Mouse (Mus musculus) myocyte (in vitro differentiated cells): ENCODE data around the gene Tnrc18. TPM values are rescaled to one million over a fixed set of nuclear protein-coding genes. Genes with fewer than 3 reads are reported as not detected.

Experiments used
- H3K27me3 ChIP-seq: one replicate; pipeline ENCODE4 v1.6.1; 2011; ENCODE audit not compliant: control insufficient read depth, insufficient read depth, insufficient read length
- H3K36me3 ChIP-seq: one replicate; pipeline ENCODE4 v1.6.1; 2011; ENCODE audit not compliant: control insufficient read depth, insufficient read depth
- H3K4me2 ChIP-seq: one replicate; pipeline ENCODE4 v1.6.1; 2011; ENCODE audit warnings: low read depth, control low read depth
- H3K4me3 ChIP-seq: one replicate; pipeline ENCODE4 v1.5.1; 2011; ENCODE audit warnings: mild to moderate bottlenecking, control low read depth, moderate library complexity
- H3K79me2 ChIP-seq: one replicate; pipeline ENCODE4 v1.6.1; 2011; ENCODE audit not compliant: control insufficient read depth, insufficient read depth
- H3ac ChIP-seq: one replicate; pipeline ENCODE4 v1.6.1; 2011; ENCODE audit not compliant: control insufficient read depth, insufficient read length
- CEBPB ChIP-seq: IDR thresholded peaks from 2 replicates; pipeline ENCODE4 v1.6.1; 2011; ENCODE audit warnings: mild to moderate bottlenecking, moderate library complexity; ENCODE audit not compliant: poor library complexity, insufficient read depth, severe bottlenecking
- E2F4 ChIP-seq: IDR thresholded peaks from one replicate; pipeline ENCODE4 v1.6.1; 2011; ENCODE audit warnings: mild to moderate bottlenecking, control low read depth, moderate library complexity; ENCODE audit not compliant: insufficient read depth
- MAX ChIP-seq: IDR thresholded peaks from one replicate; pipeline ENCODE4 v1.6.1; 2011; ENCODE audit warnings: low read depth, mild to moderate bottlenecking, control low read depth
- MYOG ChIP-seq, 3 experiments: IDR thresholded peaks; one replicate each; pipeline ENCODE4 v1.6.1; 2011; ENCODE audit warnings: control low read depth in 2 of 3, low read depth in 2 of 3, mild to moderate bottlenecking in 2 of 3; ENCODE audit not compliant: insufficient read length in 2 of 3, control insufficient read depth in 1 of 3, insufficient read depth in 1 of 3
- POLR2A ChIP-seq: IDR thresholded peaks from one replicate; pipeline ENCODE4 v1.6.1; 2011; ENCODE audit warnings: low read depth, mild to moderate bottlenecking, control low read depth, moderate library complexity; ENCODE audit not compliant: insufficient read length
- POLR2AphosphoS2 ChIP-seq: IDR thresholded peaks from one replicate; pipeline ENCODE4 v1.6.1; 2011; ENCODE audit warnings: low read depth, control low read depth; ENCODE audit not compliant: insufficient read length
- REST ChIP-seq: IDR thresholded peaks from one replicate; pipeline ENCODE4 v1.6.1; 2011; ENCODE audit warnings: mild to moderate bottlenecking, control low read depth, moderate library complexity; ENCODE audit not compliant: insufficient read depth, insufficient read length
- SRF ChIP-seq: IDR thresholded peaks from one replicate; pipeline ENCODE4 v1.6.1; 2011; ENCODE audit warnings: low read depth; ENCODE audit not compliant: control insufficient read depth, insufficient read length
- TCF12 ChIP-seq: IDR thresholded peaks from one replicate; pipeline ENCODE4 v1.6.1; 2011; ENCODE audit warnings: mild to moderate bottlenecking, control low read depth; ENCODE audit not compliant: poor library complexity, insufficient read depth, severe bottlenecking
- TCF3 ChIP-seq: IDR thresholded peaks from one replicate; pipeline ENCODE4 v1.6.1; 2011; ENCODE audit warnings: low read depth, control low read depth; ENCODE audit not compliant: insufficient read length
- USF1 ChIP-seq: IDR thresholded peaks from one replicate; pipeline ENCODE4 v1.6.1; 2011; ENCODE audit warnings: low read depth, mild to moderate bottlenecking, control low read depth, moderate library complexity
- polyA plus RNA-seq: library from polyadenylated mRNA; unstranded; fragments of >200 nt; fragmentation: generic; extraction: Trizol; gene quantifications from one replicate; pipeline ENCODE4 v1.2.1, GENCODE M21; 2012; ENCODE audit warnings: missing spikeins

The Tnrc18 gene
- polyA plus RNA-seq, 1 experiment: 26.2 TPM

DNA sequence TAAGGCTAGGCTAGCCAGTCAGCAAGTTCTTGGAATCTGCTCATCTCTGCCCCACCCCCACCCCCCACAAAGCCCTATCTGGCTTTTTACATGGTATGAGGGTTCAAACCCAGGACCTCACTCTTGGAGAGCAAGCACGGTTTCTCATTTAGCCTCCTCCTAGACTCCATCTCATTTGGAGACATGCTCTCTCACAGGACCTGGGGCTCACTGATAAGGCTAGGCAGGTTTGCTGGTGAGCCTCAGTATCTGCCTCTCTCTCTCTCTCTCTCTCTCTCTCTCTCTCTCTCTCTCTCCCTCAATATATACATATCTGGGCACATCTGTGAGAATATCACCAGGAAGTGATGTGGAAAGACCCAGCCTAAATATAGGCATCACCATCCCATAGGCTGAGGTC is 138.4 kb downstream of the Tnrc18 start:
- Histone ChIP-seq H3ac (no peak overlapping the region), H3K4me2 (no peak overlapping the region), H3K4me3 (no peak overlapping the region), H3K79me2 (no peaks in the 10 kb centered on the region), H3K27me3 (peaks cover 13% of the 10 kb centered on the region), H3K36me3 (no peaks in the 10 kb centered on the region)
- TF ChIP-seq SRF: no peak
- no peak for TF ChIP-seq TCF3
- TF ChIP-seq E2F4: no peak
- TF ChIP-seq MYOG (IDR thresholded peaks at IDR 0.05; ENCODE audit: control insufficient read depth in 1 of 3, insufficient read depth in 1 of 3, insufficient read length in 2 of 3, low read depth in 2 of 3): no peak
- no peak for TF ChIP-seq POLR2A
- TF ChIP-seq MAX: no peak
- TF ChIP-seq CEBPB: no peak
- no peak for TF ChIP-seq USF1
- TF ChIP-seq REST: no peak
- no peak for TF ChIP-seq POLR2AphosphoS2

DNA sequence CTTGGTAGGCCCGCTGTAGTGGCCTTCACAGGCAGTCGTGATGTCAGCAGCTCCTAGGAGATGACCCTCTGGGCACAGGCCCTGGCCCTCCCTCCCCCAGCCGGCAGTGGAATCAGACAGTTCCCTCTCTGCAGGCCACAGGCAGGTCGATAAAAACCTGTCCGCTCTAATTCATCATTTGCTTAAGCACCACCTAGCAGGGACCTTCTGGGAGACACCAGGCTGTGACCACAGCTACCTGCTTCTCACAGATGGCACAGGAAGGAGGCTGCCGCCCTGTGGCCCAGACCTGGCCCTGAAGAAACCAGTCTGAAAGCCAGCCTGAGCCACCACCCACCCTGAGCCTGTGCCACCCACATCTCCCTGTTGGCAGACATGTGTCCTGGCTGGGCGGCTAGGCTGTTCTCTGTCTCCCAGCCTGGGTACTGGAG is 139.3 kb downstream of the Tnrc18 start:
- Histone ChIP-seq H3K79me2 (no peaks in the 10 kb centered on the region), H3K4me2 (no peak overlapping the region), H3K4me3 (no peak overlapping the region), H3K27me3 (peaks cover 13% of the 10 kb centered on the region), H3ac (no peak overlapping the region), H3K36me3 (no peaks in the 10 kb centered on the region)
- no peak for TF ChIP-seq E2F4
- TF ChIP-seq MAX: no peak
- no peak for TF ChIP-seq MYOG (IDR thresholded peaks at IDR 0.05; ENCODE audit: control insufficient read depth in 1 of 3, insufficient read depth in 1 of 3, insufficient read length in 2 of 3, low read depth in 2 of 3)
- no peak for TF ChIP-seq REST
- no peak for TF ChIP-seq TCF12
- no peak for TF ChIP-seq USF1
- TF ChIP-seq POLR2AphosphoS2: no peak
- no peak for TF ChIP-seq SRF
- TF ChIP-seq POLR2A: no peak
- no peak for TF ChIP-seq CEBPB

Other genes starting within 250 kb of the Tnrc18 start
- not detected for gene Mmd2, start 208.9 kb downstream of the Tnrc18 start, polyA plus RNA-seq
- 52.0 TPM for gene Wipi2, start 190.0 kb downstream of the Tnrc18 start, polyA plus RNA-seq
- not detected for gene Slc29a4, start 125.2 kb downstream of the Tnrc18 start, polyA plus RNA-seq
- gene Fbxl18, start 77.8 kb upstream of the Tnrc18 start, polyA plus RNA-seq: 7.6 TPM
- gene Actb, start 89.1 kb upstream of the Tnrc18 start, polyA plus RNA-seq: 2,198 TPM
- 180 TPM for gene Fscn1, start 142.7 kb upstream of the Tnrc18 start, polyA plus RNA-seq